Mouse (Mus musculus) urinary bladder, adult 18-20 months (tissue): ENCODE measurements around the gene Slc16a10.

ENCODE experiments used
- DNase-seq, 2 experiments: peaks; one replicate each; pipeline ENCODE4 v3.0.0; 2022; ENCODE audit warnings: low spot score in 2 of 2, mixed read lengths in 2 of 2

Slc16a10 gene

GRCm38 (mm10) chr10:40141864-40142523 lies at the start of gene Slc16a10:
TSS of gene Slc16a10 (minus strand) at chr10:40142258.
- DNase-seq = peak; percentile 90 to 92

- no peak for DNase-seq
These were observed 49.4 kb upstream of the Slc16a10 start for GRCm38 (mm10) chr10:40191338-40191979.

- DNase-seq = no peak
These were observed 48.8 kb upstream of the Slc16a10 start for GRCm38 (mm10) chr10:40190871-40191270.

GRCm38 (mm10) chr10:40189689-40190088 lies 47.6 kb upstream of the Slc16a10 start:
- DNase-seq = no peak

- no peak for DNase-seq
These were observed 46.8 kb upstream of the Slc16a10 start for GRCm38 (mm10) chr10:40188831-40189230.

- no peak for DNase-seq
These were observed 43.9 kb upstream of the Slc16a10 start for GRCm38 (mm10) chr10:40185956-40186355.

- no peak for DNase-seq
These were observed 38.0 kb upstream of the Slc16a10 start for GRCm38 (mm10) chr10:40180011-40180410.

- no peak for DNase-seq
These were observed 37.1 kb upstream of the Slc16a10 start for GRCm38 (mm10) chr10:40179142-40179541.

GRCm38 (mm10) chr10:40177323-40177962 lies 35.4 kb upstream of the Slc16a10 start:
- DNase-seq = peak in 1 of 2 experiments; percentile 23

- no peak for DNase-seq
These were observed 30.1 kb upstream of the Slc16a10 start for GRCm38 (mm10) chr10:40172136-40172535.

GRCm38 (mm10) chr10:40171211-40171610 lies 29.2 kb upstream of the Slc16a10 start:
- DNase-seq = no peak

GRCm38 (mm10) chr10:40170141-40170558 lies 28.1 kb upstream of the Slc16a10 start:
- DNase-seq = no peak

- DNase-seq = no peak
These were observed 27.5 kb upstream of the Slc16a10 start for GRCm38 (mm10) chr10:40169566-40169965.

GRCm38 (mm10) chr10:40169088-40169487 lies 27.0 kb upstream of the Slc16a10 start:
- no peak for DNase-seq

GRCm38 (mm10) chr10:40164421-40165386 lies 22.6 kb upstream of the Slc16a10 start:
- no peak for DNase-seq

- no peak for DNase-seq
These were observed 21.9 kb upstream of the Slc16a10 start for GRCm38 (mm10) chr10:40163914-40164313.

- DNase-seq = no peak
These were observed 21.3 kb upstream of the Slc16a10 start for GRCm38 (mm10) chr10:40163338-40163737.

- DNase-seq = no peak
These were observed 19.7 kb upstream of the Slc16a10 start for GRCm38 (mm10) chr10:40161701-40162255.

GRCm38 (mm10) chr10:40161236-40161635 lies 19.2 kb upstream of the Slc16a10 start:
- no peak for DNase-seq

GRCm38 (mm10) chr10:40152550-40152857 lies 10.4 kb upstream of the Slc16a10 start:
- DNase-seq = no peak

GRCm38 (mm10) chr10:40151852-40152549 lies 9.9 kb upstream of the Slc16a10 start:
- no peak for DNase-seq
